Mouse (Mus musculus): Measurements from ENCODE around the gene Ankrd54. TPM values are rescaled to one million over a fixed set of nuclear protein-coding genes. Genes with fewer than 3 reads are reported as not detected.

Ankrd54 gene
- polyA plus RNA-seq, 1 experiment from 2014 or later, result 42.8 TPM

Other genes starting within 250 kb of the Ankrd54 start
- gene Cdc42ep1, start 220.3 kb downstream of the Ankrd54 start, polyA plus RNA-seq (2014; fragmentation: Nextera tagmentation; extraction: Ambion mirVana), result 10.9 and 11.3 TPM in 2 replicates
- gene Lgals2, start 207.4 kb downstream of the Ankrd54 start, polyA plus RNA-seq (2014; fragmentation: Nextera tagmentation; extraction: Ambion mirVana), result not detected in 2 replicates
- gene Gga1, start 185.7 kb downstream of the Ankrd54 start, polyA plus RNA-seq (2014; fragmentation: Nextera tagmentation; extraction: Ambion mirVana), result 21.1 and 22.6 TPM in 2 replicates
- gene Gm49510, start 163.2 kb downstream of the Ankrd54 start, polyA plus RNA-seq (2014; fragmentation: Nextera tagmentation; extraction: Ambion mirVana), result 0.17 and 0.58 TPM in 2 replicates
- gene Sh3bp1, start 163.1 kb downstream of the Ankrd54 start, polyA plus RNA-seq (2014; fragmentation: Nextera tagmentation; extraction: Ambion mirVana), result 25.2 and 29.7 TPM in 2 replicates
- gene Pdxp, start 149.0 kb downstream of the Ankrd54 start, polyA plus RNA-seq (2014; fragmentation: Nextera tagmentation; extraction: Ambion mirVana), result 32.9 and 35.7 TPM in 2 replicates
- gene Lgals1, start 136.2 kb downstream of the Ankrd54 start, polyA plus RNA-seq (2014; fragmentation: Nextera tagmentation; extraction: Ambion mirVana), result 547 and 598 TPM in 2 replicates
- 56.7 and 58.8 TPM in 2 replicates for gene Nol12, start 128.0 kb downstream of the Ankrd54 start, polyA plus RNA-seq (2014; fragmentation: Nextera tagmentation; extraction: Ambion mirVana)
- gene Triobp, start 115.2 kb downstream of the Ankrd54 start, polyA plus RNA-seq (2014; fragmentation: Nextera tagmentation; extraction: Ambion mirVana), result 33.4 and 36.9 TPM in 2 replicates
- 315 and 326 TPM in 2 replicates for gene H1f0, start 34.4 kb downstream of the Ankrd54 start, polyA plus RNA-seq (2014; fragmentation: Nextera tagmentation; extraction: Ambion mirVana)
- gene Galr3, start 21.0 kb downstream of the Ankrd54 start, polyA plus RNA-seq (2014; fragmentation: Nextera tagmentation; extraction: Ambion mirVana), result 0.18 TPM in 1 of 2 replicates, not detected in the other
- gene Eif3l, start 12.3 kb upstream of the Ankrd54 start, polyA plus RNA-seq (2014; fragmentation: Nextera tagmentation; extraction: Ambion mirVana), result 286 and 292 TPM in 2 replicates
- 4.9 and 5.1 TPM in 2 replicates for gene Micall1, start 46.0 kb upstream of the Ankrd54 start, polyA plus RNA-seq (2014; fragmentation: Nextera tagmentation; extraction: Ambion mirVana)
- 388 and 414 TPM in 2 replicates for gene Polr2f, start 78.1 kb upstream of the Ankrd54 start, polyA plus RNA-seq (2014; fragmentation: Nextera tagmentation; extraction: Ambion mirVana)
- gene 1700088E04Rik, start 78.4 kb upstream of the Ankrd54 start, polyA plus RNA-seq (2014; fragmentation: Nextera tagmentation; extraction: Ambion mirVana), result 6.8 and 7.9 TPM in 2 replicates
- 11.6 and 12.2 TPM in 2 replicates for gene Sox10, start 102.3 kb upstream of the Ankrd54 start, polyA plus RNA-seq (2014; fragmentation: Nextera tagmentation; extraction: Ambion mirVana)
- 17.2 and 18.0 TPM in 2 replicates for gene Pick1, start 166.3 kb upstream of the Ankrd54 start, polyA plus RNA-seq (2014; fragmentation: Nextera tagmentation; extraction: Ambion mirVana)
- gene Gm49486, start 166.5 kb upstream of the Ankrd54 start, polyA plus RNA-seq (2014; fragmentation: Nextera tagmentation; extraction: Ambion mirVana), result 0.32 and 0.41 TPM in 2 replicates
- gene Slc16a8, start 191.9 kb upstream of the Ankrd54 start, polyA plus RNA-seq (2014; fragmentation: Nextera tagmentation; extraction: Ambion mirVana), result 0.28 TPM in 1 of 2 replicates, not detected in the other
- gene Baiap2l2, start 222.6 kb upstream of the Ankrd54 start, polyA plus RNA-seq (2014; fragmentation: Nextera tagmentation; extraction: Ambion mirVana), result 1.9 and 5.2 TPM in 2 replicates